Mouse (Mus musculus) leukemia stem cell, adult 10-12 weeks (primary cell): ENCODE data around the gene Rbl1. TPM values are rescaled to one million over a fixed set of nuclear protein-coding genes. Genes with fewer than 3 reads are reported as not detected.

Source experiments
- polyA plus RNA-seq: library from polyadenylated mRNA; stranded (reverse); fragments of >175 nt; gene quantifications from 2 replicates; pipeline ENCODE4 v1.2.3, GENCODE M21; 2012; ENCODE audit warnings: low replicate concordance

Rbl1 gene
- 5.5 and 10.9 TPM in 2 replicates for polyA plus RNA-seq

DNA sequence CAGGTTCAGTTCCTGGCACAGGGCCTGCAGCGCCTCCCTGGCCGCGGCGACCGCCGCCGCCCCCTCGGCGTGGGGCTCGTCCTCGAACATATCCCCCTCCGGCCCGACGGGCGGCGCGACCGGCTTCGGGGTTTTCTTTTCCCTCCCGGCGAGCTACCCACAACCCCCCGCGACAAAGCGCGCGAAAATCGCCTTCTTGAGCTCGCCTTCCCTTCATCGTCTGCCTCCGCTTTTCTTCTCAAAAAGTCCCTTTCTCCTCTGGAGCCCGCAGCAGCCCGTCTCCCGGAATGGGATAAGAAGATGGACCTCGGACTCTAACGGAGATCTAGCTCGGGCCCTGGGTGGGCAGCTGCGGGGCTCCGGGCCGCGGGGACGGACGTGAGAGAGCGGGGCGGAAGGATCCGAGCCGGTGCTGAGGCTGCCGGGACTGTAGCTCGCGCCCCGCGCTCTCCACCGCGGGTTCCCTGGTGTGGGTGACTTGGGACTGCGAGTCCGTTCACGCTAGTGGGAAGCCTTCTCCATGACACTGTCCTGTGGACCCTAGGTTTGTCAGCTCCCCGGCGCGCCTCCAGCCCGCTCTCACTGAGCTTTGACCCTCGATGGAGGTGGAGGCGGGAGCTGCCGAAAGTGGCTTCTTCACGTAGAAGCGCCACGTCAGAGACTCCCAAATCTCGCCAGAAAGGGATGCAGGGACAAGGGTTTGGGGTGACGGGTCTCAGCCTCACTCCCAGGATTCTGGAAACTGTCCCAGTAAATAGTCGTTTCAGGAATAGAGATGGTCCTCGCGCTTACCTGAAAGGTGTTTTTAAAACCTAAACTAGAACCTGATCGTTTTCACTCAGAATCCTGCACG is at the start of gene Rbl1:
Gene Rbl1 (minus strand): TSS at position 169 of the 853 bp plus-strand sequence.

DNA sequence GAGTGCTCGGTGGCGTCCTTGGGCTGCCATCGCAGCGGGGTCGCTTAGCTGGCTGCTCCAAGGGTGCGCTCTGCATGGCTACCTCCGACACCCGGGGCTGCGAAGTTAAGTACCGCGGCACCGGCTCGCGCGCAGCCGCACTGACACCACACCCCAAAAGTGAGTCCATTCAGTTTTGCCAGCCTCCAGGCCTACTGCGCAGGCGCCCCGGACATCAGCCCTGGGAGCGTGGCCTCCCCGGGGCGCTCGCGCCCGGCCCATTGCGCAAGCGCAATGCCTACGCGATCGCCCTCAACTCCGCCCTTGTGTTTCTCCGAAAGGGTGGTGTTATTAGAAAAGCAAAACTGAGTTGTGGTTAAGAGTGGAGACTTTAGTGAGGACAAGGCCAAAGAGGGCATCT is 69.3 kb downstream of the Rbl1 start, which contains the start of gene Samhd1:
Gene Samhd1 (minus strand): TSS at position 252 of the 400 bp plus-strand sequence.

Other genes starting within 250 kb of the Rbl1 start
- 1.2 and 6.5 TPM in 2 replicates for gene Ndrg3, start 212.5 kb downstream of the Rbl1 start, polyA plus RNA-seq
- gene Dsn1, start 197.4 kb downstream of the Rbl1 start, polyA plus RNA-seq: 1.7 and 2.2 TPM in 2 replicates
- 18.3 and 30.3 TPM in 2 replicates for gene Soga1, start 125.3 kb downstream of the Rbl1 start, polyA plus RNA-seq
- not detected in 2 replicates for gene Tldc2, start 117.5 kb downstream of the Rbl1 start, polyA plus RNA-seq
- 15.0 and 94.0 TPM in 2 replicates for gene Samhd1, start 69.3 kb downstream of the Rbl1 start, polyA plus RNA-seq
- gene Rpn2, start 74.5 kb upstream of the Rbl1 start, polyA plus RNA-seq: 93.2 and 157 TPM in 2 replicates
- 0.60 TPM in 1 of 2 replicates, not detected in the other for gene Mroh8, start 75.0 kb upstream of the Rbl1 start, polyA plus RNA-seq
- not detected in 2 replicates for gene Ghrh, start 143.0 kb upstream of the Rbl1 start, polyA plus RNA-seq
- 25.7 and 35.3 TPM in 2 replicates for gene Manbal, start 163.1 kb upstream of the Rbl1 start, polyA plus RNA-seq
- gene Src, start 213.9 kb upstream of the Rbl1 start, polyA plus RNA-seq: 4.2 and 4.8 TPM in 2 replicates